Mouse (Mus musculus) heart, postnatal 0 days (tissue): ENCODE results near the gene Irak1bp1. TPM values are rescaled to one million over a fixed set of nuclear protein-coding genes. Genes with fewer than 3 reads are reported as not detected.

Source experiments
- ATAC-seq: fragments of 200-750 bp; cut with Nextera tagmentation; 2 replicates; pipeline ENCODE4 v1.8.0; 2017; ENCODE audit warnings: low read depth, moderate number of reproducible peaks, moderate library complexity; ENCODE audit not compliant: insufficient read depth
- DNase-seq: peaks from one replicate; pipeline ENCODE4 v3.0.0-alpha.2; 2016; ENCODE audit warnings: low spot score
- H3K27ac ChIP-seq: fragments of 300-500 bp; sonication (generic); 2 replicates; pipeline ENCODE4 v1.5.1; 2014; ENCODE audit warnings: low read depth, mild to moderate bottlenecking
- H3K27me3 ChIP-seq: fragments of 300-500 bp; sonication (generic); 2 replicates; pipeline ENCODE4 v1.6.1; 2014; ENCODE audit warnings: low read length, mixed read lengths; ENCODE audit not compliant: control insufficient read depth, insufficient read depth
- H3K36me3 ChIP-seq: fragments of 300-500 bp; sonication (generic); replicated peaks from 2 replicates; pipeline ENCODE4 v1.6.1; 2014; ENCODE audit warnings: low read length, mixed read lengths; ENCODE audit not compliant: control insufficient read depth, insufficient read depth
- H3K4me1 ChIP-seq: fragments of 300-500 bp; sonication (generic); 2 replicates; pipeline ENCODE4 v1.6.1; 2014; ENCODE audit warnings: antibody characterized with exemption; ENCODE audit not compliant: control insufficient read depth, insufficient read depth
- H3K4me2 ChIP-seq: fragments of 300-500 bp; sonication (generic); 2 replicates; pipeline ENCODE4 v1.6.1; 2014; ENCODE audit warnings: low read depth, mild to moderate bottlenecking, low read length, moderate library complexity
- H3K4me3 ChIP-seq: fragments of 300-500 bp; sonication (generic); 2 replicates; pipeline ENCODE4 v1.5.1; 2014; ENCODE audit warnings: low read depth, low read length
- H3K9ac ChIP-seq: fragments of 300-500 bp; sonication (generic); replicated peaks from 2 replicates; pipeline ENCODE4 v1.6.1; 2014; ENCODE audit warnings: low read depth, low read length, mixed read lengths
- H3K9me3 ChIP-seq: fragments of 300-500 bp; sonication (generic); replicated peaks from 2 replicates; pipeline ENCODE4 v1.6.1; 2016; ENCODE audit warnings: low read length; ENCODE audit not compliant: control insufficient read depth
- CTCF ChIP-seq: IDR thresholded peaks from 2 replicates; pipeline ENCODE4 v1.5.1; 2016; ENCODE audit warnings: antibody characterized with exemption, control low read depth, low read depth
- EP300 ChIP-seq: IDR thresholded peaks from 2 replicates; pipeline ENCODE4 v1.6.1; 2016; ENCODE audit warnings: antibody characterized with exemption, low read depth
- polyA plus RNA-seq: library from polyadenylated mRNA; unstranded; fragments of >200 nt; fragmentation: Nextera tagmentation; extraction: Ambion mirVana; gene quantifications from 2 replicates; pipeline ENCODE4 v1.2.1, GENCODE M21; 2015
- total RNA-seq: library from RNA; depleted of rRNA; stranded (reverse); fragments of >200 nt; gene quantifications from 2 replicates; pipeline ENCODE4 v1.2.3, GENCODE M21; 2014; ENCODE audit warnings: low replicate concordance; rRNA removed

Irak1bp1 gene
- total and polyA plus RNA-seq, 2 experiments from 2014 or later = 8.6 to 12.4 TPM

GRCm38 (mm10) chr9:82884177-82884576 lies 54.8 kb downstream of the Irak1bp1 start:
- Histone ChIP-seq H3K36me3 (peaks cover 61% of the 10 kb centered on the region), H3K9me3 (0 out of 2 replicates have a peak, but pooled peaks cover 5% of the 10 kb centered on the region), H3K27ac (no peak overlapping the region), H3K27me3 (no peaks in the 10 kb centered on the region), H3K4me1 (no peaks in the 10 kb centered on the region), H3K9ac (no peak overlapping the region), H3K4me2 (no peak overlapping the region), H3K4me3 (no peak overlapping the region)
- DNase-seq = no peak
- TF ChIP-seq EP300 (no peak), CTCF (no peak; the same call in 1 of the 2 replicates)
- ATAC-seq = no peak

GRCm38 (mm10) chr9:82888645-82889044 lies 59.3 kb downstream of the Irak1bp1 start:
- H3K9me3 ChIP-seq = 0 out of 2 replicates have a peak, but pooled peaks cover 5% of the 10 kb centered on the region
- TF ChIP-seq CTCF (no peak), EP300 (no peak)
- no peaks in the 10 kb centered on the region for H3K27me3 ChIP-seq
- DNase-seq (no peak), ATAC-seq (no peak)
- peaks cover 48% of the 10 kb centered on the region for H3K36me3 ChIP-seq
- H3K4me3 ChIP-seq = no peak overlapping the region
- no peak overlapping the region for H3K9ac ChIP-seq
- no peak overlapping the region for H3K27ac ChIP-seq
- no peaks in the 10 kb centered on the region for H3K4me1 ChIP-seq
- H3K4me2 ChIP-seq = no peak overlapping the region

Other genes starting within 250 kb of the Irak1bp1 start
- 35.5 and 47.6 TPM in 2 replicates for gene Phip, start 146.0 kb downstream of the Irak1bp1 start, total RNA-seq
- 26.6 and 30.2 TPM in 2 replicates for gene Phip, start 146.0 kb downstream of the Irak1bp1 start, polyA plus RNA-seq